Mouse (Mus musculus) kidney, postnatal 25 days (tissue): ENCODE measurements around the gene Iqsec3.

Experiments used
- DNase-seq, 2 experiments: peaks; one replicate each; pipeline ENCODE4 v3.0.0; 2021; ENCODE audit warnings: mixed read lengths in 2 of 2

The Iqsec3 gene

GRCm38 (mm10) chr6:121453776-121454175, 19.7 kb downstream of the Iqsec3 start:
- no peak for DNase-seq

DNA sequence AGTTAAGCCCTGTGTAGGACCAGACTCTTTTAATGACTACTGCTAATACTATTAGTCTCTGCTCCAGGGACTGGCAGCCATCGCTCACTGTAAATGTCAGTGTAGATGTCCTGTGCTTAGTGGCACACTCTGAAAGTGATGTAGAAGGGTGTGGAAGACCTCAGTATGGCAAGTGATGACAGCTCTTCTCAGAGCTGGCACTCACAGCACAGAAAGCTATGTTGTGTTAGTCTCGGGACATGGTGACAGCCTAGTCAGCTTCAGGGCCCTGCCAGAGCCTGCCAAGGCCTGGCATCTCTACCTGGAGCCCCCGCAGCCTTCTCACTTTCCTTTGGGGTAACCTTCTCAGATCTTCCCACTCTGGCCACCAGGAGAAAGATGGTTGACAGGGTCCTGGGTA, 21.8 kb downstream of the Iqsec3 start:
- DNase-seq, result no peak

DNA sequence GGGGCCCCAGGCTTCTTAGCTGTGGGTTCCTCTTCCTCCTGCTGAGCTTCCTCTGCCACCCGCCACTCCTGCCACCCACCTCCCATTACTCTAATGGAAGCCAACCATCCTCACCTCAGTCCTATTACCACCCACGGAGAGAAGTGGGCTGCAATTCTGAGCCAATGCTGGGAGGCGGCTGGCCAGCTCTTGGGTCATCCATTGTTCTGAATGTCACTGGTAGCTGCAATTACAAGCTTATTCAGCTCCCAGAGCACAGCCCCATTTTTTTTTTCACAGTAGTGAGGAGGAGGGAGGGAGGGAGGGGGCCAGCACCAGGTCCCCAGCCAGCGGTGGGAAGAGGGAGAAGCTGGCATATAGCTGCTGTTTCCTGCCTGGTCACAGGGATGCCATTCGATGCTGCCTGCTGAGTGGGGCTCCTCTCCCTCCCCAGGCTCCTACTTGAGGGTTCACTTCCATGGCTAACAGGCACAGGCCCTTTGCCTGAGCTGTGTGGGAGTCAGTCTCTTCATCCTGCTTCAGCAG, 32.7 kb downstream of the Iqsec3 start:
- DNase-seq, result no peak

GRCm38 (mm10) chr6:121424830-121425229, 48.6 kb downstream of the Iqsec3 start:
- DNase-seq, result no peak

GRCm38 (mm10) chr6:121424403-121424802, 49.1 kb downstream of the Iqsec3 start:
- DNase-seq, result no peak

GRCm38 (mm10) chr6:121412558-121413297, 60.8 kb downstream of the Iqsec3 start:
- DNase-seq, result no peak

- DNase-seq, result no peak
Measured at GRCm38 (mm10) chr6:121407571-121408011, 65.9 kb downstream of the Iqsec3 start.

DNA sequence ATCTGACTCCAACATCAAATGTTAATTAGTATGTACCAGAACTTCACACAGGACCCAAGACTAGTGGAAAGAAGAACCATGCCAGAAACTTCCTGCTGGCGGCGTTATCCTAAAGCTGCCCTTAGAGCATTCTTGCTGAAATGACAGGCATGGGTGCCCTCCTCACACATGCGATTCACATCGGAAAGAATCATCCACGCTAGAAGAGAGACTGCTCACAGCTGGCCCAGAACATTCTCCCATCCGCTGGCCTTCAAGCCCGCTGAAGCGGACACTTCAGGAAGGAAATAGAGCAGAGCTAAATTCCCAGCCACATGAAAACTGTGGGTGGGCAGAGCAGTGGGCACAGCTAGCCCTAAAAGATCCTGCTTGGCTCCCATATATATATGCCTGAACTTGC, 68.2 kb downstream of the Iqsec3 start:
- no peak for DNase-seq

DNA sequence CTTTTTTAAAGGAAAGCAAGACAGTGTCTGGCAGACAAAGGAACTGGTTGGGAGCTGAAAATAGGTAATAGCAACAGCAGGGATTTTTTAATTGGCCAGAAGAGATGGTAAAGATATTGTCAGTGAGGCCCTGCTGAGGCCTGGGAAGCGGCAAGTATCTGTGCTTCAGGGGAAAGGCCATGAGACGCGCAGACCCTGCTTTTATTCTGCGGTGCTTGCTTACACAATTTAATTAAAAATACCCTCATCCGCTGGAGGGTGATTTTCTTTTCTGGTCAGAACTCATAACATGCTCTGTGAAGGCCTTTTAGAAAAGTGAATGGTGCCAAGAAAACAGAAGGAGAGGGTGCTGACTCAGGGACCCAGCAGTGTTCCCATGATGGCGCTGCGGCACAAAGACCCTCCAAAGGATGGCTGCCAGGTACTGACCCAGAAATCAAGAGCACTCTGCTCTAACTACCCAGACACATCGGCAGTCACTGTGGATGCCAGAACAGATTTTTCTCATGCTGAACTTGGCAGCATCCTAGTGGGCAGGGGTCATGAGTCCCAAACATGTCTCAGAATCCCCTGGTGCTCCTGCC, 70.7 kb downstream of the Iqsec3 start:
- no peak for DNase-seq

DNA sequence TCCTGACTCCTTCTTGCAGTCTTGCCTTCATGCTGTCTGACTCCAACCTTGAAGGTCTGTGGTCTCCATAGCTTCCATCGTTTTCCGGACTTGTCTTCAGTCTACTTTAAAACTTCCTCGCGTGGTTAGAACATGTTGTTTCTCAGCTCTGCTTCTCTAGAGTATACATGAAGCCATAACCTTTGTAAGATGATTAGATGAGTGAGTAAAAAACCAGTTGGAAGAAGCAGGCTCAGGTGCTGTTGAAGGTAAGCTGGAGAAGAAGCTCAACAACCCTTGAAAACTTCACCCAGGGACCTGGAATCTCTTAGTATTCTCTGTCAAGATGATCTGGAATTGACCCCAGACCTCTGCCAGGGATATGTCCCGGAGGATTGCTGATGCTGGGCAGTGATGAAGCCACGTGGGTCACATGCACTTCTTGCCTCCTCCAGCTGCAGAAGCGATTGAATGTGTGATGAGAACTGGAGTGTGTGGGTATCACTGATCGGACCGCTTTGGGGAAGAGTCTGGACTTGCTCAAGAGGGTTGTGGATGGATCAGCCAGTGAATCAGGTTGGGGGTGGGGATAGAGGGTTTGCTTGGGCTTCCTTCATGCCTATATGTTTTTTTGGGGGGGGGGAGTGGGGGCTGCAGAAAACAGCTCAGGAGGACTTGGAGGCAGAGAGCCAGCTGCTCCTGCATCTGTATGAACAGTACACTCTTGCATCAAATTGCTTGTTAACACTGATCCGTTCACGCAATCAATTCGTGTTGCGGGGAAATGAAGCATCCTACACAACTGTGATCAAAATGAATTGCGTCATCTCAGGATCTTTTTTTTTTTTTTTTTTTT, 71.4 kb downstream of the Iqsec3 start:
- no peak for DNase-seq

DNA sequence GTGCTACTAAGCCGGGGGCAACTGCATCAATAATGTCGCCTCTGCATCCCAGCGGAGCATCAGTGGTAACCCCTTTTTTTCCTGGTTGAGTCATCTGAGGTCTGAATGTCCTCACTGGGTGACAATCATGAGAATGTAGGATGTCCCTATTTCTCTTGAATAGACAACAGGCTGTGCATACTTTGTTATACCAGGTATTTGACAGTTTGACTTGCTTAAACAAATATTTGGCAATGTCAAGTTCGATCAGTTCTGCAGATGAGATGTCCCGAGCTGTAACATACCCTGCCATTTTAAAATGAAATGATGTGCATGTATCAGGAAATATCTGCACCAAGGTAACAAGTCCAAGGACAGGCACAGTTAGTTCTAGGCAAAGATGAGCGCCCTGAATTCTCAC, 72.3 kb downstream of the Iqsec3 start:
- DNase-seq, result no peak

DNA sequence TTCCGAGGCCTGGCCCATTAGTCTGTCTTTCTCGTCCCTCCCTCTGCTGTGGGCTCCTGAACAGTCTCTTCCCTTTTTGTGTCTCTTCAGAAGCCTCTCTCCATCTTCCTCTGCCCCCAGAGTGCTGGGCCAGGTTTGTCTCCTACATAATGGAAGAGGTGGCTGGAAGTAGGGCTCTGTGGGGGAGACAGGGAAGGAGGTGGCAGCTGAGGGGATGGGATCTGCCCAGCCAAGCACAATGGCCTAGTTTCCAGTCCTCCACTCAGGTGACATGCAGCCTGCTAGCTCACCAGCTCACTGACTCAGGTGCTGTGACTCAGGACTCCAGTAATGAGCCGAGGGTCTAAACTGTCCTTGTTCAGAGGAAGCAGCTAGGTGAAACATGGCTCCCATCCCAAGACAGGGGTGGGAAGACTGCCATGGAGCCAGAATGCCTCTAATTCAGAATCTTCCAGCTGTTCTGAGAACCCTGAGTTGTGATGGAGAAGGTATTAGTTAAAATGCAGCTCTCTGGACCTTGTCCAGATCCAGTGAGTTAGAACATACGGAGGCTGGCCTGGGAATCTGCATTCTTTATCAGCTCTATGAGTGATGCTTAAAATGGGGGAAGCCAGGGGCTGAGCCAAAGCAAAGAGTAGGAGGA, 80.7 kb downstream of the Iqsec3 start:
- DNase-seq, result peak in 1 of 2 experiments; percentile 13

- DNase-seq, result no peak
Measured at GRCm38 (mm10) chr6:121385397-121385796, 88.1 kb downstream of the Iqsec3 start.

GRCm38 (mm10) chr6:121382071-121382470, 91.4 kb downstream of the Iqsec3 start:
- peak in 1 of 2 experiments; percentile 6 for DNase-seq

- peak in 1 of 2 experiments; percentile 15 for DNase-seq
Measured at GRCm38 (mm10) chr6:121380576-121380975, 92.9 kb downstream of the Iqsec3 start.

DNA sequence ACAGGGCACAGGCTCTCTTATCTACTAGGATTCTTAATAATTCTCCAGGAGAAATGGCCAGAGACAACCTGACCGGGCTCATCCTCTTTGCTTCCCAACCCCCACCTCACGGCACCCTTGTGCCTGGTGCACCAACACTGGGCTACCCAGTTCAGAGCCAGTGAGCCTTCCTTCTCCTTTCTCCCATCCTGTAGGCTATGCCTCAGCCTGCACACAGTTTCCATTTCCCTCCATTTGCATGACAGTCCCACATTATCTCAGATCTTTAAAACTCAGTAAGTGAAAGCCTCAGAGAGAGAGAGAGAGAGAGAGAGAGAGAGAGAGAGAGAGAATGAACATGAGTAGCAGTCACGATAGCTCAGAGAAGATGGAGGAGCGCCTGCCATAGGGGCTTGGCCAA, 95.2 kb downstream of the Iqsec3 start:
- no peak for DNase-seq

DNA sequence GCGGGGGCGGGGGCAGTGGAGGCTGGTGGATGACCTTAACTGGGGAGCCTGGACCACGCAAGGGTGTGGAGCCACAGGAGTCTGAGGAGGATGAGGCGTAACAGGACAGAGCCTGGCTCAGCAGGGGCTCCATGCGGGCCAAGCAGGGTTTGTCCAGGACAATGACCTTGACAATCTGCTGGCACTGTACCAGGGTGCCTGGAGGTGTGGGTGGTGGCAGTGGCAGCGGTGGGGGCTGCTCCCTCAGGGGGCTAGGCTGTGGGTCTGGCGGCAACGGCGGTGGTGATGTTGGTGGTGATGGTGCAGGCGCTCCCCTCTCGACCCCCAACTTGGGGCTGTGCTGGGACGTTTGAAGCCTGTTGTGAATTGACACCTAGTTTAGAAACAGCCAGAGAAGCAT, 97.3 kb downstream of the Iqsec3 start:
- no peak for DNase-seq

- DNase-seq, result peak; percentile 64 to 82
Measured at GRCm38 (mm10) chr6:121371197-121371980, 102.1 kb downstream of the Iqsec3 start.

- no peak for DNase-seq
Measured at GRCm38 (mm10) chr6:121367099-121367498, 106.4 kb downstream of the Iqsec3 start.

GRCm38 (mm10) chr6:121366537-121366936, 106.9 kb downstream of the Iqsec3 start:
- DNase-seq, result peak in 1 of 2 experiments; percentile 48

DNA sequence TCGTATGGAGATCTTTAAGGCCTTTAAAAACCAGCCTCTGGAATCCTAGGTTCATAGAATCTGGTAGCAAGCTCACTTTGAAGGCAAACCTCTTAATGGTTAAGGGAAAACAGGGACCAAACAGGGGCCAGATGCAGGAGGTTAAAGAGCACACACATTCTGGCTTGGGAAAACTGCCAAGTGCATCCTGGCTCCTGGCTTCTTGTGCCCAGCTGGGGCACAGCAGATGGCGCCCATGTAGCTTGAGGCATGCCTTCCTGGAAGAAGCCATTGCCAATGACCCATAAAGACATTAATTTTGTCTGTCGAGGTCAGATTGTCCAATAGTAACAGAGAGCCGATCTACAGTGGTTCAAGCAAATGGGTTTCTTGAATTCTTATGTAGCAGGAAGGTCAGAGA, 109.5 kb downstream of the Iqsec3 start:
- peak; percentile 73 to 81 for DNase-seq

DNA sequence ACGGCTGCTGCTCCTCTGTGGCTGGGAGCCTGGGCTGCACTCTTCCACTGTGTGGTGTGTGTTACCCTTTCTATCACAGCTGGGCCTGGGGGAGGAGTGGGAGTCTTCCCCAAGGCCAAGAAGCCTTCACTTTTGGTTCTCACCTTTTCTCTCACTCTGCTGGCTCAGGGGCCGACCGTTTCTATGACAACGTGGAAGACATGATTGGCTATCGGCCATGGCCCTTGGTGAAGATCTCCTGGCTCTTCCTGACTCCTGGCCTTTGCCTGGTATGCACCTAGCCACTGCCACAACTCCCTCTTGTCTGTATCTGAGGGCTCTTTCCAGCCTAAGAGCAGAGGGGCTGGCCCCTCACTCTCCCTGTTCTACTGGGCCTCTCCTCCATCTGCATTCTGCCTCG, 110.4 kb downstream of the Iqsec3 start:
- no peak for DNase-seq
